In genomic region chr5:146584156-146584477, GRCm38 (mm10) we compare ENCODE assay signal across 8 mouse cellular contexts. TPM values are rescaled to one million over a fixed set of nuclear protein-coding genes. Genes with fewer than 3 reads are reported as not detected.
A peak's percentile ranks its signal among the peaks of the same experiment; 100 is the strongest.
DNase-seq lines count a peak whose midpoint lies in the region; ATAC-seq and TF ChIP-seq lines count a peak whose summit lies in the region.

No protein-coding gene starts in this region.

- no peaks in the 10 kb centered on the region for H3K9me3 ChIP-seq in liver, embryonic 15.5 days (replicated peaks)

- no peak for TF ChIP-seq POLR2A in thymus, adult 2 months (IDR thresholded peaks at IDR 0.05; ENCODE audit: control insufficient read depth, extremely low read depth, insufficient read depth, low read length, poor library complexity)

- H3K36me3 ChIP-seq in liver, embryonic 15.5 days (replicated peaks) = no peaks in the 10 kb centered on the region
- no peaks in the 10 kb centered on the region for H3K36me3 ChIP-seq in thymus, adult 2 months (ENCODE audit: control insufficient read depth, insufficient read depth, low read length)

- H3K27me3 ChIP-seq in liver, embryonic 15.5 days = peaks cover 44% of the 10 kb centered on the region
- H3K27me3 ChIP-seq in thymus, adult 2 months (ENCODE audit: control insufficient read depth, insufficient read depth, low read length) = peaks cover 8% of the 10 kb centered on the region

- peak overlapping the region; percentile 66 for H3K4me2 ChIP-seq in liver, embryonic 15.5 days

- no peak for TF ChIP-seq CTCF in thymus, adult 2 months (IDR thresholded peaks at IDR 0.05; ENCODE audit: borderline replicate concordance, control insufficient read depth, extremely low read depth, insufficient read depth, low read length, poor library complexity)

- no peak overlapping the region for H3K9ac ChIP-seq in liver, embryonic 15.5 days

- H3K4me3 ChIP-seq in liver, embryonic 15.5 days (replicated peaks) = peak overlapping the region; percentile 43
- no peak overlapping the region for H3K4me3 ChIP-seq in thymus, adult 2 months (ENCODE audit: control insufficient read depth, insufficient read depth, low read length)

- no peak overlapping the region for H3K27ac ChIP-seq in liver, embryonic 15.5 days (replicated peaks)
- H3K27ac ChIP-seq in thymus, adult 2 months (ENCODE audit: control insufficient read depth, insufficient read depth, low read length) = no peak overlapping the region

- ATAC-seq in frontal cortex, adult (ENCODE audit: low TSS enrichment) = peak; percentile 28
- no peak for ATAC-seq in liver, embryonic 15.5 days (ENCODE audit: insufficient read depth)

- no peaks in the 10 kb centered on the region for H3K4me1 ChIP-seq in liver, embryonic 15.5 days (replicated peaks)
- no peaks in the 10 kb centered on the region for H3K4me1 ChIP-seq in thymus, adult 2 months (replicated peaks; ENCODE audit: control insufficient read depth, insufficient read depth, low read length)

- DNase-seq in frontal cortex, postnatal 25 days (ENCODE audit: low spot score in 2 of 2) = no peak
- DNase-seq in right cerebral cortex, postnatal 4 days = peak; percentile 38
- DNase-seq in right cerebral cortex, postnatal 36 days (ENCODE audit: low spot score in 2 of 2) = no peak
- no peak for DNase-seq in thymus, adult 2 months
- no peak for DNase-seq in urinary bladder, adult 2 months (ENCODE audit: low spot score)
- no peak for DNase-seq in thymus, postnatal 4 days

- WGBS in liver, embryonic 15.5 days (ENCODE audit: insufficient replicate concordance) = 4% methylated on average over 10 of the region's 10 CpGs
- 11% methylated on average over 10 of the region's 10 CpGs for WGBS in thymus, adult 2 months

RNA-seq across cellular contexts. Expression of gene Gpr12, which starts 0.9 kb away (rescaled TPM):
- polyA plus RNA-seq in liver, embryonic 15.5 days (2015; fragmentation: Nextera tagmentation; extraction: Ambion mirVana) = 0.09 and 0.25 TPM in 2 replicates
- polyA plus RNA-seq in thymus, adult 2 months (2012; rRNA removed) = 0.08 and 0.60 TPM in 2 replicates
- not detected in 2 replicates for polyA plus RNA-seq in urinary bladder, adult 2 months (2012; rRNA removed)

RNA-seq across cellular contexts. Expression of gene Gm3415, which starts 28.2 kb away (rescaled TPM):
- polyA plus RNA-seq in liver, embryonic 15.5 days (2015; fragmentation: Nextera tagmentation; extraction: Ambion mirVana) = not detected in 2 replicates
- polyA plus RNA-seq in thymus, adult 2 months (2012; rRNA removed) = not detected in 2 replicates
- polyA plus RNA-seq in urinary bladder, adult 2 months (2012; rRNA removed) = not detected in 2 replicates

RNA-seq across cellular contexts. Expression of gene Gm3409, which starts 46.7 kb away (rescaled TPM):
- not detected in 2 replicates for polyA plus RNA-seq in liver, embryonic 15.5 days (2015; fragmentation: Nextera tagmentation; extraction: Ambion mirVana)
- not detected in 2 replicates for polyA plus RNA-seq in thymus, adult 2 months (2012; rRNA removed)
- polyA plus RNA-seq in urinary bladder, adult 2 months (2012; rRNA removed) = not detected in 2 replicates

RNA-seq across cellular contexts. Expression of gene Gm3404, which starts 58.5 kb away (rescaled TPM):
- polyA plus RNA-seq in liver, embryonic 15.5 days (2015; fragmentation: Nextera tagmentation; extraction: Ambion mirVana) = not detected in 2 replicates
- polyA plus RNA-seq in thymus, adult 2 months (2012; rRNA removed) = not detected in 2 replicates
- not detected in 2 replicates for polyA plus RNA-seq in urinary bladder, adult 2 months (2012; rRNA removed)
